Mouse (Mus musculus) olfactory bulb, adult 2 months (tissue): ENCODE results near the gene Sypl. TPM values are rescaled to one million over a fixed set of nuclear protein-coding genes. Genes with fewer than 3 reads are reported as not detected.

ENCODE experiments used
- H3K27ac ChIP-seq: fragments of 200-500 bp; 2 replicates; pipeline ENCODE4 v1.5.1; 2012; ENCODE audit warnings: low read depth, low read length; ENCODE audit not compliant: insufficient read depth
- H3K4me1 ChIP-seq: fragments of 200-500 bp; 2 replicates; pipeline ENCODE4 v1.6.1; 2012; ENCODE audit warnings: low read length; ENCODE audit not compliant: control insufficient read depth, insufficient read depth
- H3K4me3 ChIP-seq: fragments of 200-500 bp; 2 replicates; pipeline ENCODE4 v1.5.1; 2012; ENCODE audit warnings: mild to moderate bottlenecking, low read depth, low read length, moderate library complexity; ENCODE audit not compliant: insufficient read depth
- CTCF ChIP-seq: fragments of 200-500 bp; IDR thresholded peaks from 2 replicates; pipeline ENCODE4 v1.5.1; 2012; ENCODE audit warnings: low read depth, mild to moderate bottlenecking, low read length, moderate library complexity; ENCODE audit not compliant: insufficient read depth
- POLR2A ChIP-seq: fragments of 200-500 bp; IDR thresholded peaks from 2 replicates; pipeline ENCODE4 v1.6.1; 2012; ENCODE audit warnings: mild to moderate bottlenecking, low read depth, low read length, moderate library complexity; ENCODE audit not compliant: insufficient read depth
- WGBS: fragments of 180-500 bp; shearing (Covaris S2); methylation state at CpG from one replicate; pipeline ENCODE4 v1.1.7; 2018; 5-methylcytosine and 5-hydroxymethylcytosine counted together
- polyA plus RNA-seq: library from polyadenylated mRNA; stranded (reverse); fragments of >200 nt; gene quantifications from 2 replicates; pipeline ENCODE4 v1.2.4, GENCODE M21; 2012; ENCODE audit warnings: low replicate concordance; ENCODE audit not compliant: missing spikeins, insufficient read depth, insufficient read length

Gene Sypl
- polyA plus RNA-seq, 1 experiment: not detected

- no peak for TF ChIP-seq CTCF
- TF ChIP-seq POLR2A: no peak
- Histone ChIP-seq H3K4me3 (no peak overlapping the region), H3K27ac (no peak overlapping the region), H3K4me1 (no peaks in the 10 kb centered on the region)
- WGBS: 84% methylated on average over 9 of the region's 9 CpGs
Measured at GRCm38 (mm10) chr12:33021140-33021539, 67.4 kb downstream of the Sypl start.

GRCm38 (mm10) chr12:33021751-33022150 lies 68.1 kb downstream of the Sypl start:
- H3K4me1 ChIP-seq: no peaks in the 10 kb centered on the region
- H3K4me3 ChIP-seq: no peak overlapping the region
- TF ChIP-seq POLR2A (no peak), CTCF (no peak)
- H3K27ac ChIP-seq: no peak overlapping the region
- 95% methylated on average over 4 of the region's 4 CpGs for WGBS

- 59% methylated on average over 6 of the region's 6 CpGs for WGBS
- no peak overlapping the region for H3K4me3 ChIP-seq
- H3K27ac ChIP-seq: no peak overlapping the region
- TF ChIP-seq POLR2A (no peak), CTCF (no peak)
- peaks cover 5% of the 10 kb centered on the region for H3K4me1 ChIP-seq
Measured at GRCm38 (mm10) chr12:33024524-33024923, 70.8 kb downstream of the Sypl start.

- peak; percentile 58 for TF ChIP-seq CTCF
- no peak for TF ChIP-seq POLR2A
- no peak overlapping the region for H3K27ac ChIP-seq
- WGBS: 4% methylated on average over 10 of the region's 10 CpGs
- H3K4me3 ChIP-seq: no peak overlapping the region
- peaks cover 5% of the 10 kb centered on the region for H3K4me1 ChIP-seq
Measured at GRCm38 (mm10) chr12:33027093-33027492, 73.4 kb downstream of the Sypl start.

- peaks cover 5% of the 10 kb centered on the region for H3K4me1 ChIP-seq
- H3K27ac ChIP-seq: no peak overlapping the region
- TF ChIP-seq POLR2A (no peak), CTCF (peak; percentile 23; the same call in 1 of the 2 replicates)
- no peak overlapping the region for H3K4me3 ChIP-seq
- 76% methylated on average over 10 of the region's 10 CpGs for WGBS
Measured at GRCm38 (mm10) chr12:33028109-33028691, 74.5 kb downstream of the Sypl start.

- TF ChIP-seq POLR2A: no peak
- TF ChIP-seq CTCF: no peak
- 79% methylated on average over 13 of the region's 13 CpGs for WGBS
- no peak overlapping the region for H3K27ac ChIP-seq
Measured at GRCm38 (mm10) chr12:33028708-33029107, 75.0 kb downstream of the Sypl start.

More at GRCm38 (mm10) chr12:33028708-33029107, 75.0 kb downstream of the Sypl start:
- Histone ChIP-seq H3K4me3 (no peak overlapping the region), H3K4me1 (peaks cover 5% of the 10 kb centered on the region)

Other genes starting within 250 kb of the Sypl start
- gene Nampt, start 134.3 kb upstream of the Sypl start, polyA plus RNA-seq: not detected in 2 replicates
- not detected in 2 replicates for gene Cdhr3, start 139.0 kb downstream of the Sypl start, polyA plus RNA-seq
- gene Atxn7l1, start 193.8 kb downstream of the Sypl start, polyA plus RNA-seq: 256 TPM in 1 of 2 replicates, not detected in the other